Mouse (Mus musculus): ENCODE data around the gene Trnt1. TPM values are rescaled to one million over a fixed set of nuclear protein-coding genes. Genes with fewer than 3 reads are reported as not detected.
A peak's percentile ranks its signal among the peaks of the same experiment; 100 is the strongest.

Trnt1 gene
- total RNA-seq, 2 experiments from 2014 or later = 20.2 to 22.2 TPM

DNA sequence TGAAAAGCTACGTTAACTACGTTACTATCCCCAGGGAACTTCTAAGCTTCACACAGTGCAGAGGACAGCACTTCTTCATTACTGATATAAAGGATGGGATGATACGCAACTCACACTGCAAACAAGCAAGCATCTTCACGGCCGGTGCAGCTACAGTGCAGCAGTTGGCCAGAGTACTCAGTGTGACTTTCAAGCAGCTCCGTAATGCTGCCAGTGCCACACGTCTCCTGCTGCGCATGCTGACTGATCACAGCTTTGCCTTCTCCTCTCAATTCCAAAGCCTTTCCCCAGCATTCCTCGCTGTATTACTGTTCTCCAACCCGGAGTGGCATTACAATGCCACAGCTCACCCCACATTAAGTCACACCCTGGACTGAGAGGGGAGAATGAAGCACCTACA, 24.7 kb downstream of the Trnt1 start:
- no peak for TF ChIP-seq CTCF (IDR thresholded peaks at IDR 0.05)
- intact Hi-C loops (cut with DNase I) = no loop called here
- DNase-seq = no peak
- Histone ChIP-seq H3K27ac (no peak overlapping the region), H3K4me3 (no peak overlapping the region)

- H3K27ac ChIP-seq = no peak overlapping the region
- TF ChIP-seq CTCF (IDR thresholded peaks at IDR 0.05) = no peak
- H3K4me3 ChIP-seq = no peak overlapping the region
- intact Hi-C loops (cut with DNase I) = no loop called here
- no peak for DNase-seq
Measured at GRCm38 (mm10) chr6:106794094-106794814, 25.3 kb downstream of the Trnt1 start.

- peak; percentile 94 for DNase-seq
- Histone ChIP-seq H3K27ac (peak within 1 kb of the TSS; percentile 91), H3K4me3 (peak within 1 kb of the TSS; percentile 80)
- no peak; the same call in 1 of the 2 replicates for TF ChIP-seq CTCF (IDR thresholded peaks at IDR 0.05)
- intact Hi-C loops (cut with DNase I) = loop anchor here (5.0 kb wide), 2 partner anchors 32 to 1263 kb away; partner anchors contain the start of gene Trnt1
Measured at GRCm38 (mm10) chr6:106799333-106800226, 30.7 kb downstream of the Trnt1 start, which contains the start of gene Crbn. TSS of gene Crbn (minus strand) at chr6:106800077.

GRCm38 (mm10) chr6:106800227-106800557, 31.3 kb downstream of the Trnt1 start:
- no peak for DNase-seq
- H3K27ac ChIP-seq = no peak overlapping the region
- no peak for TF ChIP-seq CTCF (IDR thresholded peaks at IDR 0.05)
- intact Hi-C loops (cut with DNase I) = loop anchor here (5.0 kb wide), 2 partner anchors 33 to 1262 kb away; partner anchors contain the start of gene Trnt1
- peak overlapping the region; percentile 80 for H3K4me3 ChIP-seq

- DNase-seq = peak; percentile 15
- Histone ChIP-seq H3K4me3 (no peak overlapping the region), H3K27ac (no peak overlapping the region)
- TF ChIP-seq CTCF (IDR thresholded peaks at IDR 0.05) = peak; percentile 58
- intact Hi-C loops (cut with DNase I) = loop anchor here (5.0 kb wide), 2 partner anchors 38 to 1257 kb away; partner anchors contain the start of gene Trnt1
Measured at GRCm38 (mm10) chr6:106804904-106805303, 36.0 kb downstream of the Trnt1 start.

GRCm38 (mm10) chr6:106809161-106809560, 40.2 kb downstream of the Trnt1 start:
- intact Hi-C loops (cut with DNase I) = no loop called here
- no peak for TF ChIP-seq CTCF (IDR thresholded peaks at IDR 0.05)
- no peak for DNase-seq
- H3K27ac ChIP-seq = no peak overlapping the region
- no peak overlapping the region for H3K4me3 ChIP-seq

DNA sequence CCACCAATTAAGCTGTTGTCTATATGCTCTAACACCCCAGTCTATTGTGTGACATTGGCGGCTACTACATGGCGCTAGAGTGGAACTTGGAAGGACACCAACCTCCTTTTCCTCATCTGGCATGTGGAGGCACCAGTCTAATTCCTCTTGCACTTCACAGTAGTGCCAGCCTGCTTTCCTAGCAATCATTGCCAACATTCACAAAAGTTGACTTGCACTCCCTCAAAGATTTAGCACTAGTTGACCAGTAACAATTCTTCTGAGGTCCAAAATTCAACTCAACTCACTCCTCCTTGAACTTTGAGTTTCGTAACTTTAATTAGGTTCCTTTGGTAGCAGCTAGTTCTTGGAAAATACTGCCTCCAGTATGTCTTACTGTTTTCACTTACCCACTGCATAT, 41.8 kb downstream of the Trnt1 start:
- Histone ChIP-seq H3K4me3 (no peak overlapping the region), H3K27ac (no peak overlapping the region)
- no peak for DNase-seq
- intact Hi-C loops (cut with DNase I) = no loop called here
- no peak for TF ChIP-seq CTCF (IDR thresholded peaks at IDR 0.05)

- TF ChIP-seq CTCF (IDR thresholded peaks at IDR 0.05) = no peak
- Histone ChIP-seq H3K27ac (no peak overlapping the region), H3K4me3 (no peak overlapping the region)
- no peak for DNase-seq
- intact Hi-C loops (cut with DNase I) = no loop called here
Measured at GRCm38 (mm10) chr6:106819246-106819645, 50.3 kb downstream of the Trnt1 start.

GRCm38 (mm10) chr6:106819906-106820305, 51.0 kb downstream of the Trnt1 start:
- DNase-seq = no peak
- intact Hi-C loops (cut with DNase I) = no loop called here
- Histone ChIP-seq H3K4me3 (no peak overlapping the region), H3K27ac (no peak overlapping the region)
- TF ChIP-seq CTCF (IDR thresholded peaks at IDR 0.05) = no peak

GRCm38 (mm10) chr6:106820566-106820965, 51.6 kb downstream of the Trnt1 start:
- Histone ChIP-seq H3K4me3 (no peak overlapping the region), H3K27ac (no peak overlapping the region)
- no peak for TF ChIP-seq CTCF (IDR thresholded peaks at IDR 0.05)
- DNase-seq = no peak
- intact Hi-C loops (cut with DNase I) = no loop called here

DNA sequence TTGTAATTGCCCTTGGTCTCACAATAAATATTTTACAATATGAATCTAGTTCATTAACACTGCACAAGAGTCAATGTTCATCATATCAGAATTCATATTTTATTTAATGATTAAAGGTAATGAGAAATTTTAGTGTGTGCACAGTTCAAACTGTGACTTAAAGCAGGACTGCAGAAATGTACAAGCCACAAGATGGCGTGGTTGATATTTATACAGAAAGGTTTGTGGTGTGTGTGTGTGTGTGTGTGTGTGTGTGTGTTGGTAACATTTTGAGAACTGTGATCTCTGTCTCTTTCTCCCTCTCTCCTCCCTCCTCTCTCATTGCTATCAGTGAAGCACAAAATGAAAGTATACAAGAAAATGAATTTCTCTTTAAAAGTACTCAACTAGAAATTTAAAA, 53.4 kb downstream of the Trnt1 start:
- no peak for DNase-seq
- no peak overlapping the region for H3K4me3 ChIP-seq
- TF ChIP-seq CTCF (IDR thresholded peaks at IDR 0.05) = peak; percentile 20; the same call in 1 of the 2 replicates
- intact Hi-C loops (cut with DNase I) = no loop called here
- no peak overlapping the region for H3K27ac ChIP-seq

Other genes with a start within 250 kb of the Trnt1 start
- not detected for gene Il5ra, start 20.1 kb upstream of the Trnt1 start, total RNA-seq (2021)
- 10 to 100 TPM; 50.6 to 60.7 TPM for gene Crbn, start 31.0 kb downstream of the Trnt1 start, total RNA-seq (2021)